Mouse (Mus musculus): ENCODE data around the gene Edc3.

DNA sequence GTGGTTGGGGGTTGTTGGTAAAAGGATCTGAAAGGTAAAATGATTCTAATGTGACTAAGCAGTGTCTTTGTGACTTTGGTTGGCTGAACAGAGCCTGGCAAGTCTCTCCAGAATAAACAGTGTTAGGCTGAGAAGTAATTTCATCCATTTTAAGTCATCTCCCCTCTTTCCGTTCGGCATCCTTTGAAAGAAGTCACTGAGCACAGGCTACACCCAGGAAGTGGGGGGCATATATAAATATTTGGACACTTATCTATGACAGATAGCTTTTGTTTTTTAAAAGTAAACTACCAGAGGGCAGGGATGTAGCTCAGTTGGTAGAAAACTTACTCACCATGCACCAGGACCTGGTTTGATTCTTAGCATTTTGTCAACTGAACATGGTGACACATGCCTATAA, 19.7 kb upstream of the Edc3 start:
- no peak for TF ChIP-seq CTCF (IDR thresholded peaks at IDR 0.05; ENCODE audit: borderline replicate concordance, extremely low read depth, insufficient read depth, insufficient read length)
- no peak for TF ChIP-seq POLR2A (IDR thresholded peaks at IDR 0.05; ENCODE audit: borderline replicate concordance, extremely low read depth, insufficient read depth, insufficient read length, poor library complexity, severe bottlenecking)
